Mouse (Mus musculus): ENCODE data around the gene Egfl7. TPM values are rescaled to one million over a fixed set of nuclear protein-coding genes. Genes with fewer than 3 reads are reported as not detected.

Egfl7 gene
- polyA plus RNA-seq (2012; rRNA removed) = 78.2 and 80.4 TPM in 2 replicates

- no peak for DNase-seq (ENCODE audit: low read depth, low spot score)
- 90% methylated on average over 1 of the region's 1 CpGs for WGBS
Observed at GRCm38 (mm10) chr2:26579714-26580113, at the start of gene Egfl7. Egfl7 (plus strand) TSS chr2:26580014.

- DNase-seq (ENCODE audit: low read depth, low spot score) = no peak
- WGBS = 84% methylated on average over 6 of the region's 6 CpGs
Observed at GRCm38 (mm10) chr2:26531829-26532228, 48.0 kb upstream of the Egfl7 start.

- no peak for DNase-seq (ENCODE audit: low read depth, low spot score)
- WGBS = 27% methylated on average over 5 of the region's 5 CpGs
Observed at GRCm38 (mm10) chr2:26533249-26533648, 46.6 kb upstream of the Egfl7 start.

GRCm38 (mm10) chr2:26534161-26534560 is 45.7 kb upstream of the Egfl7 start:
- 67% methylated on average over 3 of the region's 3 CpGs for WGBS
- no peak for DNase-seq (ENCODE audit: low read depth, low spot score)

- 49% methylated on average over 2 of the region's 2 CpGs for WGBS
- DNase-seq (ENCODE audit: low read depth, low spot score) = no peak
Observed at GRCm38 (mm10) chr2:26534616-26535015, 45.2 kb upstream of the Egfl7 start.

GRCm38 (mm10) chr2:26535517-26536045 is 44.2 kb upstream of the Egfl7 start:
- DNase-seq (ENCODE audit: low read depth, low spot score) = no peak
- 85% methylated on average over 4 of the region's 4 CpGs for WGBS

GRCm38 (mm10) chr2:26539516-26539915 is 40.3 kb upstream of the Egfl7 start:
- WGBS = 57% methylated on average over 2 of the region's 2 CpGs
- DNase-seq (ENCODE audit: low read depth, low spot score) = no peak

GRCm38 (mm10) chr2:26540721-26541120 is 39.1 kb upstream of the Egfl7 start:
- no peak for DNase-seq (ENCODE audit: low read depth, low spot score)
- WGBS = 71% methylated on average over 7 of the region's 7 CpGs

GRCm38 (mm10) chr2:26541258-26541910 is 38.4 kb upstream of the Egfl7 start:
- DNase-seq (ENCODE audit: low read depth, low spot score) = no peak
- 70% methylated on average over 9 of the region's 9 CpGs for WGBS

GRCm38 (mm10) chr2:26543155-26543554 is 36.7 kb upstream of the Egfl7 start:
- no peak for DNase-seq (ENCODE audit: low read depth, low spot score)
- WGBS = 77% methylated on average over 4 of the region's 4 CpGs

- no peak for DNase-seq (ENCODE audit: low read depth, low spot score)
- 72% methylated on average over 8 of the region's 8 CpGs for WGBS
Observed at GRCm38 (mm10) chr2:26543768-26544167, 36.0 kb upstream of the Egfl7 start.

- WGBS = 32% methylated on average over 3 of the region's 3 CpGs
- DNase-seq (ENCODE audit: low read depth, low spot score) = no peak
Observed at GRCm38 (mm10) chr2:26544265-26544664, 35.5 kb upstream of the Egfl7 start.

- 61% methylated on average over 2 of the region's 2 CpGs for whole genome bisulfite sequencing
- DNase-seq (ENCODE audit: low read depth, low spot score) = no peak
Observed at GRCm38 (mm10) chr2:26547481-26547880, 32.3 kb upstream of the Egfl7 start.

- WGBS = 63% methylated on average over 10 of the region's 10 CpGs
- no peak for DNase-seq (ENCODE audit: low read depth, low spot score)
Observed at GRCm38 (mm10) chr2:26549801-26550200, 30.0 kb upstream of the Egfl7 start.

GRCm38 (mm10) chr2:26550205-26550604 is 29.6 kb upstream of the Egfl7 start:
- no peak for DNase-seq (ENCODE audit: low read depth, low spot score)
- 68% methylated on average over 3 of the region's 3 CpGs for WGBS

GRCm38 (mm10) chr2:26550777-26551176 is 29.0 kb upstream of the Egfl7 start:
- WGBS = 58% methylated on average over 3 of the region's 3 CpGs
- DNase-seq (ENCODE audit: low read depth, low spot score) = no peak

- WGBS = 79% methylated on average over 8 of the region's 8 CpGs
- DNase-seq (ENCODE audit: low read depth, low spot score) = no peak
Observed at GRCm38 (mm10) chr2:26551446-26551845, 28.4 kb upstream of the Egfl7 start.

GRCm38 (mm10) chr2:26552066-26552465 is 27.7 kb upstream of the Egfl7 start:
- 90% methylated on average over 2 of the region's 2 CpGs for WGBS
- no peak for DNase-seq (ENCODE audit: low read depth, low spot score)

- DNase-seq (ENCODE audit: low read depth, low spot score) = no peak
Observed at GRCm38 (mm10) chr2:26553904-26554303, 25.9 kb upstream of the Egfl7 start.

GRCm38 (mm10) chr2:26555076-26555475 is 24.7 kb upstream of the Egfl7 start:
- DNase-seq (ENCODE audit: low read depth, low spot score) = no peak
- 61% methylated on average over 4 of the region's 4 CpGs for WGBS

More at GRCm38 (mm10) chr2:26553904-26554303, 25.9 kb upstream of the Egfl7 start:
- WGBS = 76% methylated on average over 9 of the region's 9 CpGs

GRCm38 (mm10) chr2:26556535-26556993 is 23.2 kb upstream of the Egfl7 start:
- DNase-seq (ENCODE audit: low read depth, low spot score) = no peak
- WGBS = 44% methylated on average over 4 of the region's 4 CpGs

All from large intestine, adult 2 months (tissue).